Mouse (Mus musculus): ENCODE measurements around the gene Synpr. TPM values are rescaled to one million over a fixed set of nuclear protein-coding genes. Genes with fewer than 3 reads are reported as not detected.

The Synpr gene
- polyA plus RNA-seq, 1 experiment, result 88.4 TPM

DNA sequence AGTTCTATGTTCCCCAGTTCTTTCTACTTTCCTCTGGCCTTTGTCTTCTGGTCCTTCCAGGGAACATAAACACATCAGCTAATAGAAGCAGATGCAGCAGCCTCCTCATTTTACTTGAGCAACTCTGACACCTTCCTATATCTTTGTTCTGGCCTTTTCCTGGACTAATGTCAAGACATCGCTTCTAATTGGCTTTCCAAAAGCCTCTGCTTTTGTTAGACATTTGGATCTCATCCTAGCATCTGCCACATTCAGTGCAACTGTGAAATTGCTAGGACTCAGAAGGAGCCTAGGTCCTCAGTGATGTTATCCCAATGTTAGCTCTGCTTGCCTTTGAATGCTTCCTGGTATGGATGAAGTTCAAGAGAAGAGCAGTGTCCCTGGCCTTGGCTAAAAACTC is 193.2 kb downstream of the Synpr start:
- Histone ChIP-seq H3K4me1 (ENCODE audit: control insufficient read depth, insufficient read depth, low read length) (no peaks in the 10 kb centered on the region; the same call in 1 of the 2 replicates), H3K4me3 (ENCODE audit: insufficient read depth, low read length) (no peak overlapping the region), H3K27ac (ENCODE audit: insufficient read depth, low read length) (no peak overlapping the region)
- TF ChIP-seq POLR2A (IDR thresholded peaks at IDR 0.05; ENCODE audit: extremely low read depth, insufficient read depth, low read length) (no peak), CTCF (IDR thresholded peaks at IDR 0.05; ENCODE audit: extremely low read depth, insufficient read depth, low read length) (no peak)

- TF ChIP-seq POLR2A (IDR thresholded peaks at IDR 0.05; ENCODE audit: extremely low read depth, insufficient read depth, low read length) (no peak), CTCF (IDR thresholded peaks at IDR 0.05; ENCODE audit: extremely low read depth, insufficient read depth, low read length) (no peak)
- Histone ChIP-seq H3K4me3 (ENCODE audit: insufficient read depth, low read length) (no peak overlapping the region), H3K4me1 (ENCODE audit: control insufficient read depth, insufficient read depth, low read length) (no peaks in the 10 kb centered on the region; the same call in 1 of the 2 replicates), H3K27ac (ENCODE audit: insufficient read depth, low read length) (no peak overlapping the region)
Measured at GRCm38 (mm10) chr14:13505355-13505754, 220.8 kb downstream of the Synpr start.

DNA sequence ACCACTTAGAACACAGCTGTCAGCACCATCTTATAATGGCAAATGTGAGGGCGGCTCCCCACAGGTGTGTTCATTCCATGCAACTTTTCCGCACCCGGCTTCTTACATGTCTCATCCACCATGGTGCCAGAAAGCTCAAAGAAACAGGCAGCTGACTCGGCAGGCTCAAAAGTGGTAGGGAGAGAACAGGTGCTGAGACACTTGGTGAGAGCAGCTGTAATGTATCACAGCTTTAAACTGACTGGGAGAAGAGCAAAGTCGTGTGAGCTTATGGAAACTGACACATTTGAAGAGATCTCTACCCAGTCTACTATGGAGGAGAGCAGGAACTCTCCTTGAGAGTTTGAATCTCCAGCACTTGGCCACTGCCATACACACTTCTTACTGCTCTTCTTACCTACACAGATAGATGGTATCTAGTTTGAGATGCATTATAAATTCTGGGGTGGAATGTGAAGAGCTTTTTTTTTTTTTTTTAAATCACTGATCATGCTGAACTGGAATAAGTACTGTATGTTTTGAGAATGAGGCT is 234.1 kb downstream of the Synpr start:
- TF ChIP-seq POLR2A (IDR thresholded peaks at IDR 0.05; ENCODE audit: extremely low read depth, insufficient read depth, low read length) (no peak), CTCF (IDR thresholded peaks at IDR 0.05; ENCODE audit: extremely low read depth, insufficient read depth, low read length) (no peak)
- no peak overlapping the region for H3K27ac ChIP-seq (ENCODE audit: insufficient read depth, low read length)
- no peak overlapping the region for H3K4me3 ChIP-seq (ENCODE audit: insufficient read depth, low read length)
- H3K4me1 ChIP-seq (ENCODE audit: control insufficient read depth, insufficient read depth, low read length), result no peaks in the 10 kb centered on the region

DNA sequence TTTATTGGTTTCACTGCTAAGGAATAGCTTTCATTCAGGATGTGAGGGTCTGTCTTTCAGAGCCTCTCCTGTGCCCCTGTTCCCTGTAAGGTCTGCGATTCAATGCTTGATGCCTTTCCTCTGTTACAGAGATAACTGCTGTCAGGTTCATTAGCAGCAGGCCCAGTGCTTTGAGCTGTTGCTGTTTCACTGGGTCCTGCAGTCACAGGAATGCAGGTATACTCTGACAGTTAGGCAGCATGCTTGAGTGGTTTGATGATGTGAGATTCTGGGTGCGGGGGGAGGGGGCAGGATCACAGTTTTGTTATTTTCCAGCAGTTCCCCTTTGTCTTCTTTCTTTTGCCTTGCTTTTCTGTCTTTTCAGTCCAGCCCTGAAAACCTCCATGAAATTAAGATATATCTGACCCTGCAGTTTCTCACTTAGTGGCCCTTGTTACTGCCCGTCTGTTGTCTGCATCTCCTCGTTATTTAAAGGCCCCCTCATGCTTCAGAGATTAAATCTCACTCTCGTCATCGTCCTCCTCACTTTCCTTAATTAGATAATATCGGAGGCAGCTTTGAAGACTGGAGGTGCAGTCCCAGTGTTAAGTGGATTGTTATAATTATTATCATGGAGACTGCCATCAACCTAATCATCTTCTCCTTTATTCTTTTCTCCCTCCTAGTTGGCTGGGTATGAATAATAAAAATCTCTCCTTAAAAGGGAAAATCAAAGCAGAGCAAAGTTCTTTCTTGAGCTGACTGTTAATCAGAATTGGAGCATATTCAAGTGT is 234.8 kb downstream of the Synpr start:
- H3K4me3 ChIP-seq (ENCODE audit: insufficient read depth, low read length), result no peak overlapping the region
- no peak for TF ChIP-seq POLR2A (IDR thresholded peaks at IDR 0.05; ENCODE audit: extremely low read depth, insufficient read depth, low read length)
- no peak for TF ChIP-seq CTCF (IDR thresholded peaks at IDR 0.05; ENCODE audit: extremely low read depth, insufficient read depth, low read length)
- H3K4me1 ChIP-seq (ENCODE audit: control insufficient read depth, insufficient read depth, low read length), result no peaks in the 10 kb centered on the region
- no peak overlapping the region for H3K27ac ChIP-seq (ENCODE audit: insufficient read depth, low read length)

GRCm38 (mm10) chr14:13547746-13548145 is 263.2 kb downstream of the Synpr start:
- TF ChIP-seq POLR2A (IDR thresholded peaks at IDR 0.05; ENCODE audit: extremely low read depth, insufficient read depth, low read length), result no peak
- TF ChIP-seq CTCF (IDR thresholded peaks at IDR 0.05; ENCODE audit: extremely low read depth, insufficient read depth, low read length), result no peak
- Histone ChIP-seq H3K27ac (ENCODE audit: insufficient read depth, low read length) (no peak overlapping the region), H3K4me1 (ENCODE audit: control insufficient read depth, insufficient read depth, low read length) (no peaks in the 10 kb centered on the region), H3K4me3 (ENCODE audit: insufficient read depth, low read length) (no peak overlapping the region)

- no peaks in the 10 kb centered on the region for H3K4me1 ChIP-seq (ENCODE audit: control insufficient read depth, insufficient read depth, low read length)
- no peak overlapping the region for H3K4me3 ChIP-seq (ENCODE audit: insufficient read depth, low read length)
- H3K27ac ChIP-seq (ENCODE audit: insufficient read depth, low read length), result no peak overlapping the region
- no peak for TF ChIP-seq POLR2A (IDR thresholded peaks at IDR 0.05; ENCODE audit: extremely low read depth, insufficient read depth, low read length)
- TF ChIP-seq CTCF (IDR thresholded peaks at IDR 0.05; ENCODE audit: extremely low read depth, insufficient read depth, low read length), result no peak
Measured at GRCm38 (mm10) chr14:13551209-13551608, 266.6 kb downstream of the Synpr start.

- Histone ChIP-seq H3K4me1 (ENCODE audit: control insufficient read depth, insufficient read depth, low read length) (no peaks in the 10 kb centered on the region), H3K27ac (ENCODE audit: insufficient read depth, low read length) (no peak overlapping the region), H3K4me3 (ENCODE audit: insufficient read depth, low read length) (no peak overlapping the region)
- TF ChIP-seq CTCF (IDR thresholded peaks at IDR 0.05; ENCODE audit: extremely low read depth, insufficient read depth, low read length), result no peak
Measured at GRCm38 (mm10) chr14:13553616-13554370, 269.2 kb downstream of the Synpr start.

DNA sequence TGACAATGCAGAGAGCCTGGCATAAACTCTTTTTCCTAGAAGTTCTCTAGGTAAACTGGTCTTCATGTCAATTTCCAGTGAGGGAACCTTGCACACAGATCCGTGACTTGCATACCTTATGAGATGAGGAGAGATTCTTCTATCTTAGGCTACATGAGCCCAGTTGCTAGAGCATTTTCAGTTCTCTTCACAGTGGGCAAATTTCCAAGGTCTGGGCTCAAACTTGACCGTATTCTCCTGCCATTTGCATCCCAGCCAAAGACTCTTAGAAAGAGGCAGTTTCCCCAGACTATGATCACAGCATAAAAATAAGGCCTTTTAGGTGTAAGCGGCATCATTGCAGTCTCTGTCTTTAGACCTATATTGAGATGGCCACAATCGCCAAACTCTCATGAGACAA is 270.1 kb downstream of the Synpr start:
- Histone ChIP-seq H3K4me3 (ENCODE audit: insufficient read depth, low read length) (no peak overlapping the region), H3K4me1 (ENCODE audit: control insufficient read depth, insufficient read depth, low read length) (no peaks in the 10 kb centered on the region), H3K27ac (ENCODE audit: insufficient read depth, low read length) (no peak overlapping the region)
- TF ChIP-seq POLR2A (IDR thresholded peaks at IDR 0.05; ENCODE audit: extremely low read depth, insufficient read depth, low read length) (no peak), CTCF (IDR thresholded peaks at IDR 0.05; ENCODE audit: extremely low read depth, insufficient read depth, low read length) (no peak)

DNA sequence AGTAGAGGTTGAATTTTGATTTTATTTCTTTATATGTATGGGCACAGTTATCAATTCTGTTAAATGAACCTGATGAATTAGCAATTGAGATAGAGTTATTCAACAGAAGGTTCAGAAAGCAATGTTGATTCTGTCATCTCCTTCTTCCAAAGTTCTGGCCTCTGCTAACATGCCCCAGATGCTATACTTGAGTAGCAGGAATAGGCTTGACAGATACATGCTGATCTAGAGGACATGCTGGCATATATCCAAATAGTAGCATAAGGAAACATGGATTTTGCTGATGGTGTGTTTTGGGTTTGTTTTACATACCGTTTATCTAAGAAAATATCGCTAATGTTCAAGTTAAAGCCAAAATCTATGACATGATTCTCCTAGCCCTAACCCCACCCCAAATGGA is 273.5 kb downstream of the Synpr start:
- TF ChIP-seq CTCF (IDR thresholded peaks at IDR 0.05; ENCODE audit: extremely low read depth, insufficient read depth, low read length) (no peak), POLR2A (IDR thresholded peaks at IDR 0.05; ENCODE audit: extremely low read depth, insufficient read depth, low read length) (no peak)
- Histone ChIP-seq H3K27ac (ENCODE audit: insufficient read depth, low read length) (no peak overlapping the region), H3K4me3 (ENCODE audit: insufficient read depth, low read length) (no peak overlapping the region), H3K4me1 (ENCODE audit: control insufficient read depth, insufficient read depth, low read length) (no peaks in the 10 kb centered on the region)

Measured in cortical plate, adult 2 months (tissue).